Mouse (Mus musculus) C2C12 (cell line): ENCODE results near the gene Fkbp5. TPM values are rescaled to one million over a fixed set of nuclear protein-coding genes. Genes with fewer than 3 reads are reported as not detected.

ENCODE experiments used
- H3K27me3 ChIP-seq: one replicate; pipeline ENCODE4 v1.6.1; 2011; ENCODE audit not compliant: control insufficient read depth, insufficient read depth, insufficient read length
- H3K36me3 ChIP-seq: one replicate; pipeline ENCODE4 v1.6.1; 2011; ENCODE audit not compliant: control insufficient read depth, insufficient read depth
- H3K4me3 ChIP-seq: one replicate; pipeline ENCODE4 v1.5.1; 2011; ENCODE audit warnings: mild to moderate bottlenecking, control low read depth; ENCODE audit not compliant: poor library complexity, insufficient read depth, severe bottlenecking
- H3K79me2 ChIP-seq: one replicate; pipeline ENCODE4 v1.6.1; 2011; ENCODE audit not compliant: control insufficient read depth, insufficient read depth
- H3K79me3 ChIP-seq: one replicate; pipeline ENCODE4 v1.6.1; 2011; ENCODE audit warnings: low read depth, control low read depth
- H3ac ChIP-seq: one replicate; pipeline ENCODE3; 2011; ENCODE audit warnings: low read depth; ENCODE audit not compliant: control insufficient read depth, insufficient read length
- CEBPB ChIP-seq: IDR thresholded peaks from one replicate; pipeline ENCODE4 v1.6.1; 2011; ENCODE audit warnings: low read depth, mild to moderate bottlenecking, control low read depth, moderate library complexity
- CTCF ChIP-seq: IDR thresholded peaks from one replicate; pipeline ENCODE4 v1.5.1; 2011; ENCODE audit not compliant: control insufficient read depth, insufficient read depth, insufficient read length
- FOSL1 ChIP-seq: IDR thresholded peaks from one replicate; pipeline ENCODE4 v1.8.0; 2011; ENCODE audit warnings: mild to moderate bottlenecking, low read length; ENCODE audit not compliant: poor library complexity, insufficient read depth, severe bottlenecking
- MAX ChIP-seq: IDR thresholded peaks from one replicate; pipeline ENCODE4 v1.6.1; 2011; ENCODE audit warnings: mild to moderate bottlenecking, control low read depth
- MYOD1 ChIP-seq: IDR thresholded peaks from one replicate; pipeline ENCODE4 v1.6.1; 2011; ENCODE audit warnings: low read depth; ENCODE audit not compliant: control insufficient read depth, insufficient read length
- MYOG ChIP-seq: IDR thresholded peaks from one replicate; pipeline ENCODE4 v1.6.1; 2011; ENCODE audit not compliant: control insufficient read depth, insufficient read length; ENCODE audit errors: extremely low read depth
- USF1 ChIP-seq: IDR thresholded peaks from one replicate; pipeline ENCODE4 v1.6.1; 2011; ENCODE audit warnings: low read depth, mild to moderate bottlenecking, control low read depth, moderate library complexity
- polyA plus RNA-seq: library from polyadenylated mRNA; unstranded; fragments of >200 nt; fragmentation: generic; extraction: Trizol; gene quantifications from one replicate; pipeline ENCODE4 v1.2.1, GENCODE M21; 2012; ENCODE audit warnings: missing spikeins

The Fkbp5 gene
- polyA plus RNA-seq, 1 experiment = 24.4 TPM

DNA sequence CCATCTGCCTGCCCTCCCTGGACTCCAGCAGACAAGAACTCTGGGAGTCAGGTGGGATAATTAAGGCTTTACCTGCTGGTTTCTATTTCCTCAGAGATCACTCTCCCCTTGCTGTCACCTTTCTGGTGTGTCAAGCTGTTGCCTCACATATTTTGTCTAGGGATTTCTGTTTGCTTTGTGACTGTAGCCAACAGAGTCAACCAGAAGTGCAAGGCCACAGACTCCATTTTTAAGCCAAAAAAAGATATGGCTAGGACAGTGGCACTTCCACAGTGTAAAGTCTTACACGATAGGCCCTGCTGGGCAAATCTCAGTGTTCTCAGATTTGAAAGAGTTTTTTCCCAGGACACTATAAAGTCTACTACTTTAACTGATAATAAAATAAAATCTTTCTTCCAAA is 56.9 kb downstream of the Fkbp5 start:
- Histone ChIP-seq H3K4me3 (no peak overlapping the region), H3K27me3 (no peaks in the 10 kb centered on the region), H3K79me3 (peaks cover 14% of the 10 kb centered on the region), H3ac (no peak overlapping the region), H3K79me2 (peaks cover 56% of the 10 kb centered on the region), H3K36me3 (no peaks in the 10 kb centered on the region)
- TF ChIP-seq MYOG (no peak), USF1 (no peak), FOSL1 (no peak), CTCF (no peak), CEBPB (no peak), MYOD1 (no peak), MAX (no peak)

- H3K79me2 ChIP-seq = peaks cover 34% of the 10 kb centered on the region
- peaks cover 11% of the 10 kb centered on the region for H3K79me3 ChIP-seq
- no peak overlapping the region for H3K4me3 ChIP-seq
- no peak overlapping the region for H3ac ChIP-seq
- TF ChIP-seq MAX = no peak
- TF ChIP-seq FOSL1 = no peak
- TF ChIP-seq CEBPB = no peak
- TF ChIP-seq MYOG = no peak
- TF ChIP-seq USF1 = no peak
- no peak for TF ChIP-seq MYOD1
- no peak for TF ChIP-seq CTCF
- no peaks in the 10 kb centered on the region for H3K27me3 ChIP-seq
- H3K36me3 ChIP-seq = no peaks in the 10 kb centered on the region
These were observed 62.2 kb downstream of the Fkbp5 start for GRCm38 (mm10) chr17:28455098-28455497.

GRCm38 (mm10) chr17:28452889-28453288 is 64.4 kb downstream of the Fkbp5 start:
- H3K36me3 ChIP-seq = no peaks in the 10 kb centered on the region
- peaks cover 12% of the 10 kb centered on the region for H3K79me3 ChIP-seq
- no peak overlapping the region for H3ac ChIP-seq
- H3K79me2 ChIP-seq = peaks cover 36% of the 10 kb centered on the region
- TF ChIP-seq CEBPB = no peak
- no peak for TF ChIP-seq MYOD1
- TF ChIP-seq MYOG = no peak
- no peak overlapping the region for H3K4me3 ChIP-seq
- H3K27me3 ChIP-seq = no peaks in the 10 kb centered on the region

DNA sequence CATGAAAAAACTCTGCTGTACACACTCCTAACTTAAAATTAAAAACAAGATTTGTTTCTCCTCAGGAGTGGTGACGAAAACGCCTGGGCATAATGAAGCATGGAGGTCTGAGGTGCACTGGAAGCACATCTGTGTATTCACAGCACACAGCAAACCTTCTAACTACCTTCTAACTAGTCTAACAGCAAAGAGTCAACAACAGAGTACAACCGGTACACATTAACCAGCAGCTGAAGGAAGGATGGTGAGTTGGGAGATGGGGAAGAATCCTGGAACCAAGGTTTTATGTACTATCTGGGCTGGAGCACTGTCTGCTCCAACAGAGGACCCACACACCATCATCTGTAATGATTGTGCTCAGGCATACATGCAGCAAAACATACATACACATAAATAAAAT is 65.4 kb downstream of the Fkbp5 start:
- Histone ChIP-seq H3K79me2 (peaks cover 40% of the 10 kb centered on the region), H3K27me3 (no peaks in the 10 kb centered on the region), H3K36me3 (no peaks in the 10 kb centered on the region), H3K79me3 (peaks cover 9% of the 10 kb centered on the region), H3K4me3 (no peak overlapping the region), H3ac (no peak overlapping the region)
- no peak for TF ChIP-seq USF1
- TF ChIP-seq MYOG = no peak
- TF ChIP-seq CTCF = no peak

DNA sequence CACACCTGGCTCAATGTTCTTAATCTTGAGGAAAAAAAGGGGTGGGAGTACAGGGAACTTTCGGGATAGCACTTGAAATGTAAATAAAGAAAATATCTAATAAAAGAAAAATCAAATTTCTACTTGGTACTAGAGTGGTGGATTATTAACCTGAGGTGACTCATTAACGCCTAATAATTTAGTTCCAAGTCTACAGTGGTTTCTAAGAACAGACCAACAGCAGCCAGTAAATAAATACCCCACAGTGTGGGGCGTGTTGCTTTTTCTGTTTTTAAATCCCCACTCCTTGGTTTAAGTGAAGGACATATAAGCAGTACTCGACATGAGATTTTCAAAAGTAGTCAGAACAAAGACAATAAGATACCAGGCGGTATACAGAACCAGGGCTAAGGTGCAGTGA is 65.8 kb downstream of the Fkbp5 start:
- no peaks in the 10 kb centered on the region for H3K36me3 ChIP-seq
- H3K4me3 ChIP-seq = no peak overlapping the region
- TF ChIP-seq USF1 (no peak), MYOD1 (no peak), MYOG (no peak), MAX (no peak), CTCF (no peak), CEBPB (no peak), FOSL1 (no peak)
- H3K79me2 ChIP-seq = peaks cover 45% of the 10 kb centered on the region
- H3ac ChIP-seq = no peak overlapping the region
- H3K27me3 ChIP-seq = no peaks in the 10 kb centered on the region
- peaks cover 9% of the 10 kb centered on the region for H3K79me3 ChIP-seq

DNA sequence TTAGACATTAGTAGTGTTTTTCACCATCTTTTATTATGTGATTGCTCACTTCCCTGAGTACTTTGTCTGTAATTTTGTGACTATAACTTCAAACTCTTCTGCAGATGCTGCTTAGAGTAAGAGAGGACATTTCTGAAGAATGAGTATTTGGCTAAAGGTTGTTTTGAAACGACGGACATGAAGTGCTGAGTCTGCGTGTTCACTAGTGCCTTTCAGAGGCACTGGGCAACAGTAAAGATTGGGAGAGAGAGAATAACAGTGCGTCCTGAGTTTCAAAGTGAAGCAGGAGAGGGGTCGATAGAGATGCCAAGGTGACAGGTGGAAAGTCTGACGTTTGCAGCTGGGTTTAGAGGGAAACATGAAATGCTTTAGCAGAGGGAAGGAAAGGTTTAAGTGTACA is 69.1 kb downstream of the Fkbp5 start:
- H3K4me3 ChIP-seq = no peak overlapping the region
- TF ChIP-seq MAX (no peak), MYOD1 (no peak), CTCF (no peak), FOSL1 (no peak), USF1 (no peak), MYOG (no peak), CEBPB (no peak)
- peaks cover 57% of the 10 kb centered on the region for H3K79me2 ChIP-seq
- no peaks in the 10 kb centered on the region for H3K27me3 ChIP-seq
- no peak overlapping the region for H3ac ChIP-seq
- H3K36me3 ChIP-seq = no peaks in the 10 kb centered on the region
- H3K79me3 ChIP-seq = peaks cover 13% of the 10 kb centered on the region
